Comparison of ENCODE assay signal across 9 mouse cellular contexts in genomic region chr9:46309121-46309520, GRCm38 (mm10). TPM values are rescaled to one million over a fixed set of nuclear protein-coding genes. Genes with fewer than 3 reads are reported as not detected.
A peak's percentile ranks its signal among the peaks of the same experiment; 100 is the strongest.
DNase-seq lines count a peak whose midpoint lies in the region; ATAC-seq and TF ChIP-seq lines count a peak whose summit lies in the region.
"Had no signal": no experiment of that assay in that cellular context is flagged by ENCODE, and none has a peak within 500 bp of the region (broad histone marks: within the 10 kb centered on the region; RNA-seq: fewer than 3 reads in every experiment).

No protein-coding gene starts in this region.

- peaks cover 15% of the 10 kb centered on the region; the same call in 1 of the 2 replicates for H3K4me1 ChIP-seq in hindbrain, embryonic 12.5 days
- no peaks in the 10 kb centered on the region for H3K4me1 ChIP-seq in hindbrain, embryonic 16.5 days (ENCODE audit: control insufficient read depth, insufficient read depth, low read depth, low read length)
- peaks cover 15% of the 10 kb centered on the region for H3K4me1 ChIP-seq in embryonic facial prominence, embryonic 10.5 days
- H3K4me1 ChIP-seq in stomach, postnatal 0 days (replicated peaks; ENCODE audit: control insufficient read depth, insufficient read depth) = no peaks in the 10 kb centered on the region

- no peak for TF ChIP-seq EP300 in stomach, postnatal 0 days (optimal IDR thresholded peaks at IDR 0.05)

- H3K36me3 ChIP-seq in hindbrain, embryonic 12.5 days = no peaks in the 10 kb centered on the region
- no peaks in the 10 kb centered on the region for H3K36me3 ChIP-seq in hindbrain, embryonic 16.5 days (ENCODE audit: control insufficient read depth, insufficient read depth, low read length)
- H3K36me3 ChIP-seq in embryonic facial prominence, embryonic 10.5 days (replicated peaks) = no peaks in the 10 kb centered on the region
- H3K36me3 ChIP-seq in stomach, postnatal 0 days (ENCODE audit: control insufficient read depth, insufficient read depth, low read length) = no peaks in the 10 kb centered on the region
- H3K36me3 ChIP-seq: midbrain, embryonic 13.5 days had no signal

- no peaks in the 10 kb centered on the region for H3K9me3 ChIP-seq in hindbrain, embryonic 12.5 days (replicated peaks)
- H3K9me3 ChIP-seq in hindbrain, embryonic 16.5 days (ENCODE audit: control insufficient read depth, low read length) = no peaks in the 10 kb centered on the region
- no peaks in the 10 kb centered on the region for H3K9me3 ChIP-seq in embryonic facial prominence, embryonic 10.5 days
- H3K9me3 ChIP-seq in stomach, postnatal 0 days (ENCODE audit: control insufficient read depth, low read length) = no peaks in the 10 kb centered on the region
- H3K9me3 ChIP-seq: midbrain, embryonic 13.5 days had no signal

- H3K4me2 ChIP-seq in hindbrain, embryonic 12.5 days (replicated peaks) = no peak overlapping the region
- no peak overlapping the region for H3K4me2 ChIP-seq in hindbrain, embryonic 16.5 days (ENCODE audit: low read length)
- H3K4me2 ChIP-seq in stomach, postnatal 0 days (replicated peaks; ENCODE audit: low read depth) = no peak overlapping the region
- H3K4me2 ChIP-seq: midbrain, embryonic 13.5 days had no signal

- no peak overlapping the region for H3K27ac ChIP-seq in hindbrain, embryonic 12.5 days
- no peak overlapping the region for H3K27ac ChIP-seq in hindbrain, embryonic 16.5 days (ENCODE audit: low read depth, low read length)
- H3K27ac ChIP-seq in embryonic facial prominence, embryonic 10.5 days (replicated peaks) = peak overlapping the region; percentile 35; the same call in 1 of the 2 replicates
- H3K27ac ChIP-seq in stomach, postnatal 0 days (replicated peaks) = no peak overlapping the region
- H3K27ac ChIP-seq: midbrain, embryonic 13.5 days had no signal

- TF ChIP-seq CTCF in stomach, postnatal 0 days (IDR thresholded peaks at IDR 0.05; ENCODE audit: low read depth) = peak; percentile 69

- no peaks in the 10 kb centered on the region; the same call in none of the 2 replicates for H3K27me3 ChIP-seq in hindbrain, embryonic 12.5 days
- H3K27me3 ChIP-seq in hindbrain, embryonic 16.5 days (replicated peaks; ENCODE audit: control insufficient read depth, insufficient read depth, low read length) = no peaks in the 10 kb centered on the region; the same call in 1 of the 2 replicates
- H3K27me3 ChIP-seq in embryonic facial prominence, embryonic 10.5 days (replicated peaks; ENCODE audit: low read depth, poor library complexity, severe bottlenecking) = peaks cover 36% of the 10 kb centered on the region
- no peaks in the 10 kb centered on the region for H3K27me3 ChIP-seq in stomach, postnatal 0 days (ENCODE audit: control insufficient read depth, insufficient read depth, low read length)
- H3K27me3 ChIP-seq: midbrain, embryonic 13.5 days had no signal

- no peak overlapping the region for H3K4me3 ChIP-seq in hindbrain, embryonic 12.5 days
- no peak overlapping the region for H3K4me3 ChIP-seq in hindbrain, embryonic 16.5 days (ENCODE audit: low read length)
- H3K4me3 ChIP-seq in embryonic facial prominence, embryonic 10.5 days = no peak overlapping the region
- no peak overlapping the region for H3K4me3 ChIP-seq in stomach, postnatal 0 days (ENCODE audit: low read depth, low read length)
- H3K4me3 ChIP-seq: midbrain, embryonic 13.5 days had no signal

- ATAC-seq in hindbrain, embryonic 12.5 days (ENCODE audit: low FRiP score) = 0 out of 2 replicates have a peak, but pooled peaks have one; percentile 6
- no peak for ATAC-seq in hindbrain, embryonic 16.5 days
- no peak for ATAC-seq in stomach, postnatal 0 days (ENCODE audit: low FRiP score, low TSS enrichment)
- ATAC-seq: midbrain, embryonic 13.5 days had no signal

- DNase-seq in thymus, postnatal 0 days (ENCODE audit: low spot score) = peak; percentile 23
- DNase-seq in thymus, postnatal 25 days = no peak
- DNase-seq in embryonic facial prominence, embryonic 10.5 days (ENCODE audit: low spot score) = peak; percentile 35
- peak; percentile 51 for DNase-seq in stomach, postnatal 0 days (ENCODE audit: low spot score)
- no peak for DNase-seq in frontal cortex, adult 2 months (ENCODE audit: extremely low spot score in 1 of 2, low spot score in 1 of 2)
- DNase-seq in thymus, postnatal 10 days (ENCODE audit: low spot score in 2 of 2) = no peak

- 15% methylated on average over 7 of the region's 7 CpGs for WGBS in hindbrain, embryonic 12.5 days
- WGBS in hindbrain, embryonic 16.5 days = 15% methylated on average over 7 of the region's 7 CpGs
- WGBS in embryonic facial prominence, embryonic 10.5 days = 16% methylated on average over 7 of the region's 7 CpGs
- WGBS in stomach, postnatal 0 days = 10% methylated on average over 7 of the region's 7 CpGs

- no peak overlapping the region for H3K9ac ChIP-seq in hindbrain, embryonic 12.5 days
- H3K9ac ChIP-seq in hindbrain, embryonic 16.5 days (ENCODE audit: low read depth, low read length) = no peak overlapping the region
- no peak overlapping the region for H3K9ac ChIP-seq in stomach, postnatal 0 days (ENCODE audit: low read length)
- H3K9ac ChIP-seq: midbrain, embryonic 13.5 days had no signal

RNA-seq across cellular contexts. Expression of gene 4931429L15Rik, which starts 10.7 kb away (rescaled TPM):
- not detected in 2 replicates for polyA plus RNA-seq in hindbrain, embryonic 12.5 days (2016; fragmentation: Nextera tagmentation; extraction: Ambion mirVana)
- polyA plus RNA-seq in hindbrain, embryonic 16.5 days (2015; fragmentation: Nextera tagmentation; extraction: Ambion mirVana) = not detected in 2 replicates
- polyA plus RNA-seq in thymus, postnatal 0 days (2015; fragmentation: Nextera tagmentation; extraction: Ambion mirVana) = not detected in 2 replicates
- not detected in 2 replicates for polyA plus RNA-seq in embryonic facial prominence, embryonic 10.5 days (2016; fragmentation: Nextera tagmentation; extraction: Ambion mirVana)
- polyA plus RNA-seq in stomach, postnatal 0 days (2015; fragmentation: Nextera tagmentation; extraction: Ambion mirVana) = not detected in 2 replicates
- polyA plus RNA-seq in frontal cortex, adult 2 months (2012; rRNA removed) = 0.04 TPM in 1 of 2 replicates, not detected in the other

RNA-seq across cellular contexts. Expression of gene Bud13, which starts 26.3 kb away (rescaled TPM):
- polyA plus RNA-seq in hindbrain, embryonic 12.5 days (2016; fragmentation: Nextera tagmentation; extraction: Ambion mirVana) = 22.5 and 23.5 TPM in 2 replicates
- polyA plus RNA-seq in hindbrain, embryonic 16.5 days (2015; fragmentation: Nextera tagmentation; extraction: Ambion mirVana) = 15.1 and 17.1 TPM in 2 replicates
- 19.5 and 19.6 TPM in 2 replicates for polyA plus RNA-seq in thymus, postnatal 0 days (2015; fragmentation: Nextera tagmentation; extraction: Ambion mirVana)
- 34.3 and 34.7 TPM in 2 replicates for polyA plus RNA-seq in embryonic facial prominence, embryonic 10.5 days (2016; fragmentation: Nextera tagmentation; extraction: Ambion mirVana)
- 7.6 and 8.8 TPM in 2 replicates for polyA plus RNA-seq in stomach, postnatal 0 days (2015; fragmentation: Nextera tagmentation; extraction: Ambion mirVana)
- polyA plus RNA-seq in frontal cortex, adult 2 months (2012; rRNA removed) = 9.7 and 10.5 TPM in 2 replicates

RNA-seq across cellular contexts. Expression of gene Zpr1, which starts 36.3 kb away (rescaled TPM):
- 55.0 and 59.8 TPM in 2 replicates for polyA plus RNA-seq in hindbrain, embryonic 12.5 days (2016; fragmentation: Nextera tagmentation; extraction: Ambion mirVana)
- 57.8 TPM in 2 replicates for polyA plus RNA-seq in hindbrain, embryonic 16.5 days (2015; fragmentation: Nextera tagmentation; extraction: Ambion mirVana)
- 54.9 and 58.3 TPM in 2 replicates for polyA plus RNA-seq in thymus, postnatal 0 days (2015; fragmentation: Nextera tagmentation; extraction: Ambion mirVana)
- polyA plus RNA-seq in embryonic facial prominence, embryonic 10.5 days (2016; fragmentation: Nextera tagmentation; extraction: Ambion mirVana) = 70.8 and 71.1 TPM in 2 replicates
- polyA plus RNA-seq in stomach, postnatal 0 days (2015; fragmentation: Nextera tagmentation; extraction: Ambion mirVana) = 30.8 and 32.6 TPM in 2 replicates
- 38.3 and 41.7 TPM in 2 replicates for polyA plus RNA-seq in frontal cortex, adult 2 months (2012; rRNA removed)

RNA-seq across cellular contexts. Expression of gene Apoa5, which starts 40.7 kb away (rescaled TPM):
- 0.19 TPM in 1 of 2 replicates, not detected in the other for polyA plus RNA-seq in hindbrain, embryonic 12.5 days (2016; fragmentation: Nextera tagmentation; extraction: Ambion mirVana)
- not detected in 2 replicates for polyA plus RNA-seq in hindbrain, embryonic 16.5 days (2015; fragmentation: Nextera tagmentation; extraction: Ambion mirVana)
- 0.18 and 0.30 TPM in 2 replicates for polyA plus RNA-seq in thymus, postnatal 0 days (2015; fragmentation: Nextera tagmentation; extraction: Ambion mirVana)
- polyA plus RNA-seq in embryonic facial prominence, embryonic 10.5 days (2016; fragmentation: Nextera tagmentation; extraction: Ambion mirVana) = not detected in 2 replicates
- 0.47 and 1.0 TPM in 2 replicates for polyA plus RNA-seq in stomach, postnatal 0 days (2015; fragmentation: Nextera tagmentation; extraction: Ambion mirVana)
- polyA plus RNA-seq in frontal cortex, adult 2 months (2012; rRNA removed) = not detected in 2 replicates
- polyA plus RNA-seq: midbrain, embryonic 13.5 days had no signal

Comparison
In these comparisons a context has a peak if more than half of its experiments do, and no peak if none do; other contexts are left out.
1. DNase-seq: peak in thymus, postnatal 0 days (single experiment), embryonic facial prominence, embryonic 10.5 days (single experiment) and stomach, postnatal 0 days (single experiment); none in thymus, postnatal 25 days (single experiment), frontal cortex, adult 2 months (0 of 2) and thymus, postnatal 10 days (0 of 2).